Mouse (Mus musculus) left cerebral cortex, adult 9 months (tissue): ENCODE results near the gene Sash1.
A peak's percentile ranks its signal among the peaks of the same experiment; 100 is the strongest.

Experiments used
- DNase-seq, 2 experiments: peaks; one replicate each; pipeline ENCODE4 v3.0.0; 2022; ENCODE audit warnings: low spot score in 2 of 2

Sash1 gene

DNA sequence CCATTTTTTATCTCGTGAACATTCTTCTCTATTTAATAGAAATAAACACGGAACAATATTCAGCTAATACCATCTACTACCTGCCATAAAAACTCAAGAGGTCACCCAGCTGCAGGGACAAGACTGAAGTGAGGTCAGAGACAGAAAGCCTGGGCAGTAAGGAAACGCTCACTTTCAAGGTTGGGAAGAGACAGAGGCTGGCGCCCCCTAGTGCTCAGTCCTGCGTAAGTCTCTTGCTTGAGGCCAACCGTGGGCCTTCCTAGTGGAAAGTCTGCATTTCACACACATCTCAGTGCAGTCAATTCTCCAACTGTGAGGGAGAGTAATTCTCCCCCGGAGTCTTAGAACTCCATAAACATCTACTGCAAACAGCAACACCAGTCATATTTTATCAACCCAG, 90.5 kb downstream of the Sash1 start:
- peak in 1 of 2 experiments; percentile 80 for DNase-seq

DNA sequence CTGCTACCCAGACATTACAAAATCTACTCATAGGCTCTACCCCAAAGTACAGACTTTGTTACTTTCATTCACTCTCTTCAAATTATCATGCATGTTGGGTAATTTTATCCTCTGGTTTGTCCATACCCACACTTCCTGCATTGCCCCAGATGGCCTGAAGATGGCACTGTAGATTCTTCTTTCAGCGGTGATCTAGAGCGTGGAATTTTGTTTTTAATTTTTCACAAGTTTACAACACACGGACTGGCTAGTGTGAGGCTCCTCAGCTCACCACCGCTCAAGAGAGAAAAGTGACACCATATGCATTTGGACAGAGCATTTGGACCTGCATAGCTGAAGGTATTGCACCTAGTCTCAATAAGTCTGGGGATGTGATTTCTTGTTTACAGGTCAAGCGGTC, 93.5 kb downstream of the Sash1 start:
- DNase-seq: peak in 1 of 2 experiments; percentile 79

- DNase-seq: no peak
Measured at GRCm38 (mm10) chr10:8789096-8789495, 96.8 kb downstream of the Sash1 start.

DNA sequence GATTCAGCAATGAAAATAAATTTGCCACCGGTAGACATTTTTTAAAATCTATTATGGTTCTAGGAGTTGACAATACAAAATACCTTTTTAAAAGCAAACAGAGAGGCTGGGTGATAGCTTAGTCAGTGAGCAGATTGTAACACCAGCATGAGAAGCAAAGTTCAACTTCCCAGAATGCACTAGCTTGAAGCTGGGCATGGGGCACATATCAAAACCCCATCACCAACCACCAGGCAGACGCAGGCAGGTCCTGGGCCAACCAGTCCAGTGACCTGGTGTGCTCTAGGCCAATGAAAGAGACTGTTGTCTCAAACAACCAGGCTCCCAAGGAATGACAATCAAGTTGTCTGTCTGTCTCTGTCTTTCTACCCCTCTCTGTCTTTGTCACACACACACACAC, 98.6 kb downstream of the Sash1 start:
- no peak for DNase-seq

DNA sequence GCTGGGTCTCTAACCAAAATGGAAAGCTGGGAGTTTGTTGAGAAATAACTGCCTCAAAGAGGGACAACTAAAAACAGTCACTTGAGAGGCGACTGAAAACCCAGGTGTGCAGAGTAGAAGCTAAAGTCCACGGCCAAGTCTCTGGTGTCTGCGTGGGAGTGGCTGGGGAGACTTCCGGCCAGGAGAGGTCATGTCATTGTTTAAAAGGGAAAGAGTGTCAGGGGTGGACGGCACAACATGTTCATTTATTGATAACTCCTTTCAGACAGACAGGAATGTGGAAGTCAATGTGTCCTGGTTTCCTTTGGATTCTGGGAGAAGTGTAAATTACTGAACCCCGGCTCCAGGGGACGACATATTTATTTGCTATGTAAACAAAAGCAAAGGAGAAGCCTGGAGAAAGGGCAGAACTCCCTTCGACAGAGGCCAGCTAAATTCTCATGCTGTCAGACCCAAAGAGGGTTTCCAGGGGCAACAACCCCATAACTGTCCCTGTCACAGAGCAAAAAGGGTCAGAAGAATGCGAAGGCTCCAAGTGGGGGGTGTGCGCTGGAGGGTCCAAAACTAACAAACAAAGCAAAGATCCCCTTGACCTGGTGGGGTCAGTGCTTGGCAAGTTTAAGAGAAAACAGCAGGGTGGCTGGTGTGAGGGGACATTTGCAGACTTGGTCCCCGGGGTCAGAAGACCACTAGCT, 100.3 kb downstream of the Sash1 start:
- DNase-seq: no peak

DNA sequence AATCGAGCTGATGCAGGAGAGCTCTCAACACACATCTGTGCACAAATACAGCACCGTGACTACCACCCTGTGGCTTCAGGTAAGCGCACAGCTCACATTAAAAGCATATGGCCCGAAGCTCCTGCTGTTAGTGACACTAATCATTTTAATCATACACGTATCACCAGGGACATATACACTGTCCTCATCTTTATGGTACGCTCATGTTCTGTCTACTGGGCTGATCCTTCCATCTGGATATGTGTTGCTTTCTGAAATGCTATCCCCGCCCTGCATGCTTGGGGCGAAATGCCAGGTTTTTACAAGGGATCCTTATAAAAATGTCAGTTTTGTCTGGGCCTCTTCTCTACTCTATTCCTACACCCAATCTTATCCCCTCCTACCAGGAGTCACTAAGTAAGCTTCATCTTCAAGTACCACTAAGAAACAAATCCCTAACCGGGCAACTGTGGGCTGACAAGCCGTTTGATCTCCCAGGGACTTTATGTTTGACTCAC, 103.9 kb downstream of the Sash1 start:
- no peak for DNase-seq

DNA sequence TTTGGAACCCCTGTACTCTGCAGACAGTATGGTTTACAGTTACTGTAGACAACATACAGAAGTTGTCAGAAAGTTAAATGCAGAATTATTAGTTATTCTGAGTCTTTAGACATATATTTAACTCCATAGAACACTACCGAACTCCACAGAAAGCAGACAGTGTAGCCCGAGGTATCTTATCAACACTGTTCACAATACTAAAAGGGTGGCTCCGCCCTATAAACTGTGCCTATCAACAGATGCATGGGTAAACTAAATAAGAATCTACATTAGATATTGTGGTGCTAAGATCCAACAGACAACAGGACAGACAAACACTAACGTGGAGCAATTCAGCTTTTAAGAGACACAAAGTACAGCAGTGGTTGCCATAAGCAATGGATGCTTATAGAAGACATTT, 106.0 kb downstream of the Sash1 start:
- no peak for DNase-seq

- no peak for DNase-seq
Measured at GRCm38 (mm10) chr10:8778845-8779244, 107.0 kb downstream of the Sash1 start.

DNA sequence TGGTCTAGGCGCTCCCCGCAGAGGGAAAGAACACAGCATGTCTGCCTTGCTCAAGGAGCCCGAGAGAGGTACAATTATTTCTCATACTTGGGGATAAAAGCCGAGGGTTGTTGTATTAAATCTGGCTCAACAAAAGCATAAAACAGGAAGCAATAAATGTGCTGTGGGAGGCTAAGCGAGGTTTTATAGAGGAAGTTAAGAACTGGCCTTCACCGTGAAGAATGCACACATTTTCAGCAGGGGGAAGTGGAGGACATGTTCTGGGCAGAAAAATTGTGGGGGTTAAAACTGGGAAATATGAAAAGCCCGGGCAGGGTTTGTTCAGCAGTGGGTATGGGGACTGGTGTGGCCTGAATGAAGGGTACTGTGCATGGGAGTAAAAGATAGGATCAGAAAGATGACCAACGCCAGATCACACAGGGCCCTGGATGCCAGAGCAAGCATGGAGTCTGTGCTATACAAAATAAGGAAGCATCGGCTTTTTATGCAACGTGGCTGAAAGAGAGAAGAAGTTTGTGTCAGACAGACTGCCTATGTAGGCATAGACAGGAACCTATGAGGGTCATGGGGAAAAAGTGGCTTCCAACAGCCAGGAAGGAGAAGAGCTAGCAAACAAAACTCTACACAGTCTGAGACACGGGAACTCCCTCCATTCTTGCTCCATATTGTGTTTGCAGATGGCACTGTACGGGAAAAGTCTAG, 108.2 kb downstream of the Sash1 start:
- no peak for DNase-seq

- no peak for DNase-seq
Measured at GRCm38 (mm10) chr10:8776791-8777190, 109.1 kb downstream of the Sash1 start.

DNA sequence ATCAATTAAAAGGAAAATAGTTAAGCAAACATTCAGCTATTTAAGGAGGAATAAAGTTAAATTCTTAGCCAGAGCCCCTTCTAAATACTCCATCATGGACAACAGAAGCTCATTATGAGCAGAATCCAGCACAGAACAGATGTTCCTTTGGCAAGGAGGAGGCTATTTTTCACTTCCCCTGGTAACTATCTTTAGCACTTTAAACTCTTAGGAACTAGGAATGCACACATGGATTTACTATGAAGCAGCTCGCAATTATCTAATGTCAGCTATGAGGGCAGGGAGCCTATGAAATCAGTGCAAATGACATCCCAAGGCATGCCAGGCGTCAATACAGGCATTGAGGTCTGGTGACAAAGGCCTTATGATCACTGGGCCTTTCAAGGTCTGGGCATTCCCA, 110.1 kb downstream of the Sash1 start:
- no peak for DNase-seq

- DNase-seq: no peak
Measured at GRCm38 (mm10) chr10:8772464-8773209, 113.2 kb downstream of the Sash1 start.

GRCm38 (mm10) chr10:8770931-8771653, 114.8 kb downstream of the Sash1 start:
- DNase-seq: no peak

DNA sequence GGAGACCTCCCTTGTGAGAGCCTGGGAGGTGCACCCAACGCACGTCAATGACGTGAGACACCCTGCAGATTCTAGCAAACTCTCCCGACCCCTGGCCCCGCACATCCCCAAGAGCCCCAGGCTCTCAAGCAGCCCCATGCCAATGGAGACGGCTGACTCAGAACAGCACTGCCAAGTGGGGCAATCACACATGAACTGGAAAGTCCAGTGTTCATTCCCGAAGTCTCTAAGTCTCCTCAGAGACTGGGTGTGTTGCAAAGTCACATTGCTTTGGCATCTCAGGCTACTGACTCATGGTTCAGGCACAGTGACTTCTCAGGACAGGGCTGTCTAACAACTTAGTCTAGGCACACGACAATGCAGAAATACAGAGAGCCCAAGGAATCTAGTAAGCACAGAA, 117.2 kb downstream of the Sash1 start:
- DNase-seq: no peak

DNA sequence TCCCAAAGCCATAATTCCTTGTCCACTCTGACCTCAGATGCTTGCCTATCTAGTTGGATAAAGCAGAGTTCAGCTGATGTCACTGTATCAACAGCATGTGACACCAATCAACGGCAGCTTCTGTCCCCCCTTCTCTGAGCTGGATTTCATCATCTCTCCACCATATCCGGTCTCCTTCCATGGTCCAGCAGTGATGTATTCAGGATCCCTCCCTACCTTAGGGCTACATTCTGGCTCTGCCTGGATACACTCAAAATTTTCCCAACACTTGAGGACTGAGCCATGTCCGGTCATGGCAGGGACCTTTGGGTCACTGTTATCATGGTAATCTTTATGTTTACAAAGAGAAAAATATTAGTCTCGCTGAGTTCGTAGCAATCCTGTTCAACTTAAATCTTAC, 118.5 kb downstream of the Sash1 start:
- no peak for DNase-seq

DNA sequence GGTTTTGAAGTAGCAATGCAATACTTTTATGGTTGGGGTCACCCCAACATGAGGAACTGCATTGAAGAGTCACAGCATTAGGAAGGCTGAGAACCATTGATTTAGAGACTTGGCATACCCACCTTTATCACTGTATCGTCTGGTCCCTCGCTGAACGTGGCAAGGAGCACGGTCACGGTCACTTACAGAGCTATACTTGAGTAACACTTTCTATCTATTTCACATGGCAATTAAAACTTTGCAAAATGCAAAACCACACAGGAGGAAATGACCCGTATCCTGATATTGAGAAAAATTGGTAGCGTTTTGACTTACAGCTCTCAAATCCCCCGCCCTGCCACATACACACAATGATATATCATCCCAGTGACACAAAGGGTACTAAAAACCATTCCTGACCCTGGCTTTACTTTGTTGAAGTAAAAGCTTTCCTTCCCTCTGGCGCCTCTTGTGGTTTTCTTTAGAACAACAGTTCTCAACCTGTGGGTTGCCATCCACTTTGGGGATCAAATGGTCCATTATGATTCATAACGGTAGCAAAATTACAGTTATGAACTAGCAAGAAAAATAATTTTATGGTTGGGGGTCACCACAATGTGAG, 119.8 kb downstream of the Sash1 start:
- DNase-seq: peak in 1 of 2 experiments; percentile 29

- no peak for DNase-seq
Measured at GRCm38 (mm10) chr10:8762771-8763170, 123.1 kb downstream of the Sash1 start.

DNA sequence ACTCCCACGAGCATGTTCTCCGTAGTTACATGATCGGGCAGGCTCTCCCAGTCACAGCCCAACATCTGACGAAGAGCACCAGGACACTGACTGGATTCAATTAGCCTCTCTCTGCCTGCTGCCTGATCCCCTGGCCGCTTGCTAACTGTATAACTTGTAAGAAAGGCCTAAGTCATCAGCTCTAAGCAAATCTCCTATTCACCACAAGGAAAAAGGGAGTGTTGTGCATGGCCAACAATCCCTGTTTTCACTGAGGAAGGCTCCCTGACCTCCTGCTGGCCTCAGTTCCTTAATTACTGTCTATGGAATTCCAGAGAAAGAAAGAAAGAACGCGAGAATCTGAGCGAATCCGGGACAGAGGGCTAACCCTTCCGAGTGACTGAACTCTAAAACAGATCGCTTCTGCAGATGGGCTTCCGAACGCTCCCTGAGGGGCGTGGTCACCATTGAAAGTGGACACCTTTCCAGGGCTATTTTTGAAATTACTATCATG, 123.6 kb downstream of the Sash1 start:
- DNase-seq: no peak

DNA sequence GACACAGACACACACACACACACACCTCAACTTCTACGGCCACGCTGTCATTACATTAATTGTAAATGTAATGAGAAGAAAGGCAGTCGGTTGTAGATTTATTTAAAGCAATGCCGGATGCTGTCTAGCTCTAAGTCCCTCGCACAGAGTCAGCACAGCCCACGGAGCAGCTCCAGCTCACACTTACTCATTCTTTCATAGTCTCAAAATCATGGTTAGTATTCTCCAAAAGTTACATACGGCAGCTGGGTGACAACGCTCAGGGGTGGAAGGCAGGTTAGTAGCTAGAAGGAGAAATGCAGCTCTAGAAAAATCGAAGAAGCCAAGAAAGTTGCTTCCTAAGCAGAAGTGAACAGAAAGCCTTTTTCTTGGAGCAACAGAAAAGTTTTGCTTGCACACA, 124.2 kb downstream of the Sash1 start:
- peak in 1 of 2 experiments; percentile 60 for DNase-seq

DNA sequence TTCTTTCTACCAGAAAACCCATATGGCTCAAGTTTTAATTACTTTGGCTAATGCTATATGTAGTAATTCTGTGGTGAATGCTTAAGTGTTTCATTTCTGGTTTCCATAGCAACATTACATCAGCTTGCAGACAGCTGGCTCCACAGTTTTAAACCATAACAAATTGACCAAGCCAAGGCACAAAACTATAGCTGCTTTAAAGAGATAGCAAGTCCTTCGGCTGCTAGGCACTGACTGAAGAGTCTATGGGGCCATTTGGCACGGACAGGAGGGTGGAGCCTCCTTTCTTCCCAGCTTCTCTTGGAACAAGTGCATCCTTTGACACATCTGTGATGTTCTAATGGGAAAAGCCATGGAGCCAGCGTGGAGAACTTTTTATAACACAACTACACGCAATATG, 125.3 kb downstream of the Sash1 start:
- peak in 1 of 2 experiments; percentile 36 for DNase-seq

DNA sequence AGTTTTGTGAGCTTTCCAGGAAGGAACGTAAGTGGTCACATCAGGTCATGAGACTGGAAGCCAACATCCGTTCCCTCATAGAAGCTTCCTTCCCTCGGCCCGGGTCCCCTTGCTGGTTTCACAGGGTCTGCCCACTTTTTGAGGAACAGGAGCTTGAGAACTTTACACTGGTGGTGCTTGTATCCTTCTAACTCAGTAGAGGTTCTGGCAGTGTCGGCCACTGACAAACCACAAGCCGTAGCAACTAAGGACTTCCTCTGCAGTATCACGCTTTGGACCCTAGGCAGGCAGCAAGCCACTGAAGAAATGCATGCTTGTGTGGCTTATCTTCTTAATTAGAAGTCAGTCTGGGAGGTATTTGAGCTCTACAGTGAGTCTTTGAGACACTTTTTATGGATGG, 126.6 kb downstream of the Sash1 start:
- no peak for DNase-seq
